Mouse (Mus musculus) liver, adult 2 months (tissue): Measurements from ENCODE around the gene Rnf216.

ENCODE experiments used
- CTCF ChIP-seq: fragments of 200-500 bp; IDR thresholded peaks from 2 replicates; pipeline ENCODE4 v1.5.1; 2011; ENCODE audit warnings: low read depth, low read length, control low read depth
- POLR2A ChIP-seq: fragments of 200-500 bp; IDR thresholded peaks from 2 replicates; pipeline ENCODE4 v1.6.1; 2011; ENCODE audit warnings: low read length, control low read depth; ENCODE audit not compliant: insufficient read depth; ENCODE audit errors: extremely low read depth

- TF ChIP-seq POLR2A (no peak), CTCF (no peak)
Measured at GRCm38 (mm10) chr5:142983174-142983573, 129.6 kb downstream of the Rnf216 start.
